Mouse (Mus musculus): ENCODE measurements around the gene Dmc1.

GRCm38 (mm10) chr15:79562417-79562816, 42.5 kb downstream of the Dmc1 start:
- TF ChIP-seq POLR2A (IDR thresholded peaks at IDR 0.05; ENCODE audit: borderline replicate concordance, extremely low read depth, insufficient read depth, insufficient read length, poor library complexity, severe bottlenecking) (no peak), CTCF (IDR thresholded peaks at IDR 0.05; ENCODE audit: borderline replicate concordance, extremely low read depth, insufficient read depth, insufficient read length) (no peak)

Measured in brain, embryonic 14.5 days (tissue).